Mouse (Mus musculus): Measurements from ENCODE around the gene 4930558C23Rik.
"Not testable (repeated sequence)": the region's sequence is repeated elsewhere in the genome, so short reads cannot be mapped to it uniquely, and the experiment has no call there.

Gene 4930558C23Rik

DNA sequence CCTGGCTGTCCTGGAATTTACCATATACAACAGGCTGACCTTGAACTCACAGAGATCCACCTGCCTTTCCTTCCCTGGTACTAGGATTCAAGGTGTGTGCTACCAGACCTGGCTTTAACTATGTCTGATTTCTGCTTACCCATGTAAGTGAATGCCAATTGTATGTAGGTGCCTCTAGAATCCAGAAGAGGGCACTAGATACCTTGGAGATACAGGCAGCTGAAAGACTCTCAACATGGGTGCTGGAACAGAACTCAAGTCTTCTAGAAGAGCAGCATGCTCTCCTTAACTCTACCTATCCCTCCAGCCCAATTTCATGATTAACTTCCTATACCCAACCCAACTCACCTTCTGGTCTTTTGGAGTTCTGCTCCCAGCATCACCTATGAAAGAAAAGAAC is 53.1 kb downstream of the 4930558C23Rik start:
- no peak for TF ChIP-seq POU5F1 (IDR thresholded peaks at IDR 0.05; ENCODE audit: borderline replicate concordance, low read length)
- peak; percentile 52 for TF ChIP-seq CTCF (conservative IDR thresholded peaks at IDR 0.05; ENCODE audit: low read length)
- H3K4me3 ChIP-seq (replicated peaks; ENCODE audit: low read length): no peak overlapping the region
- H3K4me1 ChIP-seq (replicated peaks; ENCODE audit: low read depth, low read length): peaks cover 40% of the 10 kb centered on the region
- no peaks in the 10 kb centered on the region for H3K27me3 ChIP-seq (ENCODE audit: insufficient read depth, low read length)
- peaks cover 90% of the 10 kb centered on the region for H3K36me3 ChIP-seq (ENCODE audit: insufficient read depth, low read length)
- H3K9me3 ChIP-seq (ENCODE audit: low read length): no peaks in the 10 kb centered on the region

GRCm38 (mm10) chr3:95348343-95348742 is 54.3 kb downstream of the 4930558C23Rik start:
- peak; percentile 7; the same call in 1 of the 2 replicates for TF ChIP-seq CTCF (conservative IDR thresholded peaks at IDR 0.05; ENCODE audit: low read length)
- not testable (repeated sequence) for H3K4me3 ChIP-seq (replicated peaks; ENCODE audit: low read length)
- H3K36me3 ChIP-seq (ENCODE audit: insufficient read depth, low read length): peaks cover 89% of the 10 kb centered on the region

DNA sequence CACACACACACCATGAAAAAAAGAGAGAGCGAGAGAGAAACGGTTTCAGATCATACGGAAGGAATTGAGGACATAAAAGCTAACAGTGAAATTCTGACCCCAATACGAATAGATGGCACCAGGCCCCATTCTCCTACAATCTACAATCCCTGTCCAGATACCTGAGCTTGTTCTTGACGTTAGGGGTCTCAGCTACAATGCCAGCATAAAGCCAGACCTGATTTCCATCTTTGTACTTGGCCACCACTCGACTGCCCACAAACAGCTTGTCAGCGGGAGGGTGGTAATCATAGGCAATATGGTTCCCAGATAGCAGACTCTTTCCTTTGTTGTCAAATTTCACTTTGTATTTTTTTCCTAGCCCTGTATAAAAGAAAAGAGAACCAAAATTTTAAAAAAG is 56.2 kb downstream of the 4930558C23Rik start:
- Histone ChIP-seq H3K9me3 (ENCODE audit: low read length) (no peaks in the 10 kb centered on the region), H3K36me3 (ENCODE audit: insufficient read depth, low read length) (peaks cover 90% of the 10 kb centered on the region), H3K4me1 (replicated peaks; ENCODE audit: low read depth, low read length) (peaks cover 58% of the 10 kb centered on the region), H3K27me3 (ENCODE audit: insufficient read depth, low read length) (no peaks in the 10 kb centered on the region), H3K4me3 (replicated peaks; ENCODE audit: low read length) (no peak overlapping the region)
- TF ChIP-seq CTCF (conservative IDR thresholded peaks at IDR 0.05; ENCODE audit: low read length) (no peak), NANOG (IDR thresholded peaks at IDR 0.05; ENCODE audit: borderline replicate concordance, low read length) (no peak), POU5F1 (IDR thresholded peaks at IDR 0.05; ENCODE audit: borderline replicate concordance, low read length) (no peak)

More at GRCm38 (mm10) chr3:95348343-95348742, 54.3 kb downstream of the 4930558C23Rik start:
- not testable (repeated sequence) for H3K27me3 ChIP-seq (ENCODE audit: insufficient read depth, low read length); H3K9me3 ChIP-seq (ENCODE audit: low read length)
- H3K4me1 ChIP-seq (replicated peaks; ENCODE audit: low read depth, low read length): peaks cover 46% of the 10 kb centered on the region

DNA sequence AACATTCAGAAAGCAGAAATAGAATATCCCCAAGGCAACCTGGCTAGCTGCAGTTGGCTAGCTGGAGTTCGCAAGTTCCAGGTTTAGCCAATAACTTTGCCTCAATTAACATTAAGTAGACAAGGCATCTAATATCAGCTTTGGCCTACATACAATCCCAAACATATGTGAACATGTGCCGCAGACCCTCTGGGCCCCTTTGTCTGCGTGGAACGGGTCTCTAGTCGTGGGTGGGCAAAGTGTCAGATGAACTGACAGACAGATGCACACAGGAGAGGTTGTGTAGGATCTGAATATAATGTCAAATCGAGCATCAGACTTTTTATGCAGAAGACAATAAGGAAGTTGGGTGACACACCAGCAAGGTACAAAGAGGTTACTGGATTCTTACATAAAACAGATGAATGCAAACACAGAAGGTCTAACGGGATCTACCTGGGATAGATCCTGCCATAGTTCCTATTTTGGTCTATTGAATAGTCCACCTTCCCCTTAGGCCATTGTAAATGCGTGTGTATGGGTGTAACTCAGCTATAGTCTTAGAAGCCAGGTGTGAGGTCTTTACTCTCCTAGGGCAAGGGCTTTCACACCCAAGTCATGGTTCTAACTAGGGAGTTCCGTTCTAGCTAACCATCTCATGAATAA is 59.2 kb downstream of the 4930558C23Rik start:
- H3K4me3 ChIP-seq (replicated peaks; ENCODE audit: low read length); H3K27me3 ChIP-seq (ENCODE audit: insufficient read depth, low read length); H3K9me3 ChIP-seq (ENCODE audit: low read length): not testable (repeated sequence)
- peaks cover 88% of the 10 kb centered on the region for H3K4me1 ChIP-seq (replicated peaks; ENCODE audit: low read depth, low read length)
- H3K36me3 ChIP-seq (ENCODE audit: insufficient read depth, low read length): peaks cover 92% of the 10 kb centered on the region

DNA sequence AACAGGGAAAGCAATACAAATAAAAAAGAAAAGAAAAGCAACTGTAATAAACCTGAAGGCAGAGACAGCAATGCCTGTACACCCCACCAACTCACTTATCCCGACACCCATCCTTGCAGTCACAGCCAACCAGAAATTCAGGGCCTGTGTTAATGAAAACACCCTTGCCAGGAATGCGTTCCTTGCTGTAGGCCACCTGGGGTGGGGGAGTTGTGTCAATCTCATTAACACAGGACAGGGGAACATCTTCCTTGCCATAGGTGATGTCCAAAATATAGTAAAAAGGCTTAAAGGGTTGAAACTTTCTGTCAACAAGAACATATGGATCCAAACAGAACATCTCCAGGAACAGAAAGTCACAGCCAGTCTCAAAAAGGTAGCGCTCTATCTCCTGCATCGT is 64.4 kb downstream of the 4930558C23Rik start:
- H3K9me3 ChIP-seq (ENCODE audit: low read length): no peaks in the 10 kb centered on the region

DNA sequence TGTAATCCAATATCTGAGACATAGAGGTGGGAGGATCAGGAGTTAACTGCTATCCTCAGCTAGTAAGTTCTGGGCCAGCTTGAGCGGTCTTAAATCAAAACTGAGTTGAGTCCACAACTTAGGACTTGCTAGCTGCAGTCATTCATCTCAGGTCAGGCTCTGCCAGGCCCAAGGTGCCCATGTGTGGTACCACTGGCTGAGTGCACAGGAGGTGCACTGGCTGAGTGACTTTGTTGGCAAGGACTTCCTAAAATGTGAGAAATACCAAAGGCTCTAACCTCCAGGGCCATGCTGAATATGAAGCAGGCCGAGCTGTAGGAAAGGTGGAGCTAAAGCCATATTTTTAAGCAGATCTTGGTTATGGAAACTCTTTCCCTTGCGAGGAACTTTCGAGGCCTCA is 65.3 kb downstream of the 4930558C23Rik start:
- Histone ChIP-seq H3K4me1 (replicated peaks; ENCODE audit: low read depth, low read length) (peaks cover 57% of the 10 kb centered on the region), H3K27me3 (ENCODE audit: insufficient read depth, low read length) (no peaks in the 10 kb centered on the region)
- no peak for TF ChIP-seq NANOG (IDR thresholded peaks at IDR 0.05; ENCODE audit: borderline replicate concordance, low read length)
- TF ChIP-seq POU5F1 (IDR thresholded peaks at IDR 0.05; ENCODE audit: borderline replicate concordance, low read length): no peak
- no peak for TF ChIP-seq CTCF (conservative IDR thresholded peaks at IDR 0.05; ENCODE audit: low read length)

More for the DNA sequence above, 64.4 kb downstream of the 4930558C23Rik start:
- peaks cover 67% of the 10 kb centered on the region for H3K4me1 ChIP-seq (replicated peaks; ENCODE audit: low read depth, low read length)
- H3K36me3 ChIP-seq (ENCODE audit: insufficient read depth, low read length): peaks cover 100% of the 10 kb centered on the region
- TF ChIP-seq CTCF (conservative IDR thresholded peaks at IDR 0.05; ENCODE audit: low read length) (no peak), POU5F1 (IDR thresholded peaks at IDR 0.05; ENCODE audit: borderline replicate concordance, low read length) (no peak), NANOG (IDR thresholded peaks at IDR 0.05; ENCODE audit: borderline replicate concordance, low read length) (no peak)
- no peak overlapping the region for H3K4me3 ChIP-seq (replicated peaks; ENCODE audit: low read length)
- no peaks in the 10 kb centered on the region for H3K27me3 ChIP-seq (ENCODE audit: insufficient read depth, low read length)

More for the DNA sequence above, 65.3 kb downstream of the 4930558C23Rik start:
- no peak overlapping the region for H3K4me3 ChIP-seq (replicated peaks; ENCODE audit: low read length)
- H3K9me3 ChIP-seq (ENCODE audit: low read length): no peaks in the 10 kb centered on the region
- peaks cover 100% of the 10 kb centered on the region for H3K36me3 ChIP-seq (ENCODE audit: insufficient read depth, low read length)
